Mouse (Mus musculus) brain, embryonic 14.5 days (tissue): ENCODE results near the gene Pde5a.

Experiments
- CTCF ChIP-seq: fragments of 200-500 bp; IDR thresholded peaks from 2 replicates; pipeline ENCODE4 v1.5.1; 2012; ENCODE audit warnings: inconsistent platforms, mild to moderate bottlenecking, moderate library complexity, borderline replicate concordance; ENCODE audit not compliant: insufficient read depth, insufficient read length; ENCODE audit errors: extremely low read depth
- POLR2A ChIP-seq: fragments of 200-500 bp; IDR thresholded peaks from 2 replicates; pipeline ENCODE4 v1.6.1; 2012; ENCODE audit warnings: mild to moderate bottlenecking, inconsistent platforms, borderline replicate concordance; ENCODE audit not compliant: poor library complexity, insufficient read depth, insufficient read length, severe bottlenecking; ENCODE audit errors: extremely low read depth

- TF ChIP-seq CTCF (no peak), POLR2A (no peak)
These were observed 2.0 kb downstream of the Pde5a start for GRCm38 (mm10) chr3:122730741-122731235.
